Mouse (Mus musculus) heart, adult 18-20 months (tissue): ENCODE data around the gene Ifi27l2a. TPM values are rescaled to one million over a fixed set of nuclear protein-coding genes. Genes with fewer than 3 reads are reported as not detected.
A peak's percentile ranks its signal among the peaks of the same experiment; 100 is the strongest.

ENCODE experiments used
- DNase-seq, 2 experiments: peaks; one replicate each; pipeline ENCODE4 v3.0.0; 2021 to 2022; ENCODE audit warnings: mixed read lengths in 1 of 2
- total RNA-seq, 2 experiments: library from RNA; stranded (reverse); gene quantifications; 2 replicates each; pipeline ENCODE4 v1.2.3; 2021

Gene Ifi27l2a
- total RNA-seq, 2 experiments from 2014 or later = 48.4 to 73.7 TPM

DNA sequence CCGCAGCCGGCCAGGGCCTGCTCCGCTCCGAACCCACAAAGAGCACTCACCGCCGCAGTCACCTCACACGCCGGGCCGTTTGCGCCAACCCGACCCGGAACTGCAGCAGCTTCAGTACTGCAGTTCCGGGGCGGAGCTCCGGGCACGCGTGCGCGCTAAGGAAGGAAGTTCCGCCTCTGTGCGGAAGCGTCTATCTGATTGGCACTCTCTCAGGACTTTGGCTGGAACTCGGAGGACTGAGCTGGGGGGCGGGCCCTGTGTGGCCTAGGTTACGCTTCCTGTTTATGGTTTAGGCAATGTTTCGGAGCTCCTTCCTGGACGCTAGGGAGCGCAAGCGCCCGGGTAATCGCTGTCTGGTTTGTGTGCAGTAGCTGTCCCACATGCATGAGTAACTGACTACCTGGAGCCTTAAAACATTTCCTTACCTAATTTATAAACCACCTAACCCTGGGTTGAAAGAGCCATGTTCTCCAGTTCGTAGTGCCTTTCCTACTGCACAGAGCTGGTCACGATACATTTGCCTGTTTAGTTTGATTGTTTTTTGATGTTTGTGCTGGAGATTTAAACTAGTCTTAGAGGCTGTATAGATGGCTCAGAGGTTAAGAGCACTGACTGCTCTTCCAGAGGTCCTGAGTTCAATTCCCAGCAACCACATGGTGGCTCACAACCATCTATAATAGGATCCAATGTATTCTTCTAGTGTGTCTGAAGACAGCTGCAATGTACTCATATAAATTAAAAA, 17.6 kb downstream of the Ifi27l2a start, which contains the start of gene Ddx24:
TSS of gene Ddx24 (minus strand) at position 102 of the 742 bp plus-strand sequence.
- peak; percentile 98 to 99 for DNase-seq

DNA sequence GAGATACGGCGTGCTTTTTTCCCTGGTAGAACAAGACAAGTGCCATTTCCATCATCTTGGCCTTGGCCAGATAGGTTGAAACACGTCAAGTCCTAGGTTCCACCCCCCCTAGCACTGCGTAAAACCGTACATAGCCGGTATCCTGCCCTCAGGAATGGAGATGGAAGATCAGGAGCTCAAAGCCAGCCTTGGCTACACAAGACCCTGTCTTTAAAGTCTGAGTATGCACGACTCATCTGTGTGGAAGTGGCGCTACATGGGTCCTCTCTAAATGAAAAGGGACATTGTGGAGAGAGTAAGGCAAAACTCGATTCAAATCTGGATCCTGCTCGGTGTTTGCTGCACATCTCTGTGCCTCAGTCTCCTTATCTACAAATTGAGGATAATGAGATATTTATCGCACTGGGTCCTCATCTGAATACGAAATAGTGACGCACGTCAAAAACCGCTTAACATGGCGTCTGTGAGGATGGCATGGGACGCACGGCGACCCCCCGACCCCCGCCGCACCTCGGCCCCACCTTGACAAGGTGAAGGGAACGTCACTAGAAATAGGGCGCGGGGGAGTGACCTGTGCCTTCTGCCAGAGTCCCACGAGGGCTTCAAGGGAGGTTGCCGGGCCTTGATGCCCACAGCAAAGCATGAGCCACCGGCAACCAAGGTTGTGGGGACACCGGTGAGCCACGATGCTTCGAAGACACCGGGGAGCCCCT, 18.3 kb downstream of the Ifi27l2a start:
- no peak for DNase-seq

DNA sequence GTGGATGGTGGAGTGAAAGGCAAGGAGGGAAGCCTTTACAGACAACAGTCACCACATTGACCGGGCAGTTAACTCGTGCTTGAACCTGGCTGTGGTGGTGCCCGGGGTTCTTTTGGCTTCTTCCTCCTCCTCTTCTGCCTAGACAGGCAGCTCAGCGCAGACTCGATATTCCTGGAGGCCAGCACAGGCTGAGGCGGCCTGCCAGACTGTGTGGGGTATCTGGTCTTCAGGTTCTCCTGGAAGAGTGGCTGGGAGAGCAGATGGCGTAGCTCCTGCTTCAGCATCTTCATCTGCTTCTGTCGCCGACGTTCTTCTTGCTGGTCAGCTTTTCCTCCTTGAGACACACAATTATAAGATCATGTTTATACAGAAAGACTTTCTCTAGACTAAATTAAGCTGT, 35.3 kb downstream of the Ifi27l2a start:
- DNase-seq = no peak

DNA sequence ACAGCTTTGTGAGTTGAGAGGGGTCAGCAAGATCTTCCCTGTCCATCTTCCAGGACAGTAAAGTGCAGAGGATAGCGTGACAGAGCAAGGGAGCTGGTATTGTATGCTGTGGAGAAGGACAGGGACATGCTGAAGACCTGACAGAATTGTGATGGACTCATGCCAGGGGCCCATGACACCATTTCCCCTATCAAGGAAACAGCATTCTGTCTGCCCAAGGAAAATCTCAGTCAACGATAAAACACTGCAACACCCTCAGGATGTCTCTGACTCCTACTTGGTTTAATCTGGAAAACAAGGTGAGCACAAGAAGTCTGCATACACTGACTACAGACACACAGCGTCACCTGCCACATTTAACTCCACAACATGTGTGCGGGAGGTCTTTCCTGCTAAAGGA, 35.8 kb downstream of the Ifi27l2a start, which contains the start of gene 9330161L09Rik:
TSS of gene 9330161L09Rik (minus strand) at position 101 of the 400 bp plus-strand sequence.
- no peak for DNase-seq

DNA sequence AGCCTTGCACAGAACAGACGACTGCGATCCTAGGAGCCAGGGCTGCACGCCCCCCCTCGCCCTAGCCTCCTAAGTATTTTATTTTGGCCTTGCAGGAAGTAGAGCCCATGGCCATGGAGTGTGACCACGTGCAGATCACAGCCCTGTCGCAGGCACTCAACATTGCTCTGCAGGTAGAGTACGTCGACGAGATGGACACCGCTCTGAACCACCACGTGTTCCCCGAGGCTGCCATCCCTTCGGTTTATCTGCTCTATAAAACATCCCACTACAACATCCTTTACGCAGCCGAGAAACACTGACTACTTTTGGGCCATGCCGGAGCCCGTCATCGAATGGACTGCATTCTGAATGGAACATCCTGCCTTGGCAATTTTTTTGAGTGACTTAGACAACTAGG, 39.3 kb downstream of the Ifi27l2a start:
- no peak for DNase-seq

DNA sequence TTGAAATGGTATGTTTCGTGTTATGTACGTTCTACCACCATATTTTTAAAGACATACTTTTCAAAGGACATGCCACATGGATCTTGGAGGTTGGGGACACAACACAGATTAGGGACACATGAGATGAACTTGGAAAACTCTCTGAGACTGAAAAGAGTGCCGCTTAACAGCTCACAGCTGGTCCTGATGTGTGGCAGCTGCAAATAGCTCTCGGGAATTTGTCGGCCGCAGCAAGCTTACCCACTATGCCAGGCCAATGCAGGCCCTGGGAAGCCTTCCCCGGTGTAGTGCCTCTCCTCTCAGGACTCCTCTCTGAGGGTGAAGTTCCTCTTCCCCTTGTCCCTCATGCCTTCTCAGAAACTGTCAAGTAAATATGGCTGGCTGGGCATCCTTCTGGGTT, 46.7 kb downstream of the Ifi27l2a start:
- DNase-seq = no peak

DNA sequence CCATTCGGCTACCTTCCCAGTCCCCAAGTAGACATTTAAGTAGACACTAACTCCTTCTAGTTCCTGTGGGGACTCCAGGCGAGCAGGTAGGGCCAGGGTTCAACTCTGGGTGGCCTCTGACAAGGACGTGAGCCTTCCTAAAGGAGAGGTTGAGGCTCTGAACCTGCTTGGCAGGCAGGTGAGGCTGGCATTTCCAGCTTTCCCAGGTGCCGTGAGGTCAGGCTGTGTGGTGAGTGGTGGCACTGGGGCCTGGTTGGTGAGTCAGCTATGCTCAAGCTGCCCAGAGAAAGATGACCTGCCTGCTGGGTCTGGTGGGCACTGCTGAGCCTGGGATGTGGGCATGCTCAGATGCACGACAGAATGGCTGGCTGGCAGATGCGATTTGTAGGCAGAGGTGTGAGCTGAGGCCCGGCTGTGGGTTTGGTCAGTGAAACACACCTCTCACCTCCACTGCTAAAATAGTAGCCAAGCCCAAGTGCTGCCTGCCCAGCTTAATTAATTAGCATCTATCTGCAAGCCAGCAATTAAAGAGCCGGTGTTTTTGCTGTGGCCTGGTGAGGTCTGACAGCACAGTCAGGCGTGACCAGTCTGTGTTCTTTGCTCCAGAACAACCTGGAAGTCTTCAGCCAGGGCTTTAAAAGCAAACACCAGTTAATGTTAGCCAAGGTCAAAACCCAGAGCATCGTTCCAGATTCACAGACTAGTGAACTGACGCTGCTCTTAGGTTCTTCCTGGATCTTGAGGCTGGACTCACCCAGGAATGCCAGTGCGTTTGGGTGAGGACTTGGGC, 47.8 kb downstream of the Ifi27l2a start:
- no peak for DNase-seq

DNA sequence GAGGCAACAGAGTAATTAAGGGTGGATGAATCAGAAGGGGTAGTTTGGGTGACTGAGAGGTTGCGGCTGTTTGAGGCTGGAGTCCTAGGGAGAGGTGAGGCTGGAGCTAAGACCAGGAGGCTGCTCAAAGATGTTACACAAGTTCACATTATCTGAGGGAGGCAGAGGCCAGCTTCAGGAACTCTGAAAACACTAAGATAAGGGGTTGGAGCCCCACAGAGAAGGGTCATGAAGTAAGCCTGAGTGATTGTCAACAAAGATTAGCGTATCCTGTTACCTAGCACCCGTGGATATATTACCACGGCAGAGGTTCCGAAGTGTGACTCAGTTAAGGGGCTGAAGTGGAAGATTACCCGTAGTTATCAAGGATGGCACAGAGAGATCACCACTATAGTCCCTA, 50.0 kb downstream of the Ifi27l2a start:
- no peak for DNase-seq

Other genes with a start within 250 kb of the Ifi27l2a start
- under 1 TPM in 1 of 2 experiments, not detected in 1; 0.40 TPM for gene Prima1, start 201.5 kb downstream of the Ifi27l2a start, total RNA-seq
- not detected for gene Fam181a, start 132.7 kb downstream of the Ifi27l2a start, total RNA-seq
- 100 to 1,000 TPM; 561 to 602 TPM for gene Asb2, start 87.7 kb downstream of the Ifi27l2a start, total RNA-seq
- 1 to 10 TPM; 3.4 to 3.9 TPM for gene Otub2, start 55.0 kb downstream of the Ifi27l2a start, total RNA-seq
- gene 9330161L09Rik, start 35.9 kb downstream of the Ifi27l2a start, total RNA-seq = 1 to 10 TPM; 1.2 to 1.6 TPM
- 10 to 100 TPM; 88.3 to 91.5 TPM for gene Ddx24, start 17.9 kb downstream of the Ifi27l2a start, total RNA-seq
- gene Ifi27, start 9.5 kb downstream of the Ifi27l2a start, total RNA-seq = 100 to 1,000 TPM in 1 of 2 experiments, 10 to 100 TPM in 1; 53.9 to 125 TPM
- gene Ifi27l2b, start 13.5 kb upstream of the Ifi27l2a start, total RNA-seq = not detected
- under 1 TPM; 0.31 to 0.32 TPM for gene Ppp4r4, start 88.6 kb upstream of the Ifi27l2a start, total RNA-seq
- under 1 TPM in 1 of 2 experiments, not detected in 1; 0.26 TPM for gene Serpina10, start 187.8 kb upstream of the Ifi27l2a start, total RNA-seq
- not detected for gene Serpina6, start 213.5 kb upstream of the Ifi27l2a start, total RNA-seq
- not detected for gene Serpina16, start 232.5 kb upstream of the Ifi27l2a start, total RNA-seq